Mouse (Mus musculus): ENCODE data around the gene Nubp2. TPM values are rescaled to one million over a fixed set of nuclear protein-coding genes. Genes with fewer than 3 reads are reported as not detected.

The Nubp2 gene
- polyA plus RNA-seq, 1 experiment from 2014 or later: 61.3 TPM

GRCm38 (mm10) chr17:24895571-24896240 lies 9.6 kb upstream of the Nubp2 start:
- Histone ChIP-seq H3K4me2 (ENCODE audit: low read depth, low read length) (peak overlapping the region; percentile 96), H3K4me3 (ENCODE audit: low read length) (peak overlapping the region; percentile 92), H3K9me3 (ENCODE audit: control insufficient read depth, low read length) (no peaks in the 10 kb centered on the region), H3K27ac (ENCODE audit: low read length) (peak overlapping the region; percentile 94), H3K9ac (ENCODE audit: low read depth, low read length) (peak overlapping the region; percentile 95), H3K36me3 (ENCODE audit: control insufficient read depth, insufficient read depth, low read length) (peaks cover 35% of the 10 kb centered on the region), H3K4me1 (ENCODE audit: control insufficient read depth, insufficient read depth, low read length) (peaks cover 24% of the 10 kb centered on the region), H3K27me3 (replicated peaks; ENCODE audit: control insufficient read depth, insufficient read depth, low read length) (no peaks in the 10 kb centered on the region)
- WGBS: 10% methylated on average over 23 of the region's 23 CpGs
- 0 out of 2 replicates have a peak, but pooled peaks have one; percentile 6 for ATAC-seq

- ATAC-seq: peak; percentile 69
- WGBS: under 1% methylated on average over 62 of the region's 62 CpGs
- peaks cover 39% of the 10 kb centered on the region for H3K36me3 ChIP-seq (ENCODE audit: control insufficient read depth, insufficient read depth, low read length)
These were observed 8.9 kb upstream of the Nubp2 start, which contains the start of the genes Eme2 and Mrps34 for GRCm38 (mm10) chr17:24894995-24895547. Eme2 (minus strand) TSS chr17:24895087. Mrps34 (plus strand) TSS chr17:24895116.

GRCm38 (mm10) chr17:24894061-24894994 lies 8.2 kb upstream of the Nubp2 start:
- no peaks in the 10 kb centered on the region for H3K27me3 ChIP-seq (replicated peaks; ENCODE audit: control insufficient read depth, insufficient read depth, low read length)
- H3K36me3 ChIP-seq (ENCODE audit: control insufficient read depth, insufficient read depth, low read length): peaks cover 38% of the 10 kb centered on the region
- peak overlapping the region; percentile 57 for H3K4me2 ChIP-seq (ENCODE audit: low read depth, low read length)
- WGBS: 9% methylated on average over 31 of the region's 31 CpGs
- H3K27ac ChIP-seq (ENCODE audit: low read length): peak overlapping the region; percentile 45
- H3K9me3 ChIP-seq (ENCODE audit: control insufficient read depth, low read length): no peaks in the 10 kb centered on the region
- peak overlapping the region; percentile 92 for H3K4me3 ChIP-seq (ENCODE audit: low read length)
- peak overlapping the region; percentile 95 for H3K9ac ChIP-seq (ENCODE audit: low read depth, low read length)
- ATAC-seq: peak; percentile 9
- peaks cover 24% of the 10 kb centered on the region for H3K4me1 ChIP-seq (ENCODE audit: control insufficient read depth, insufficient read depth, low read length)

More at GRCm38 (mm10) chr17:24894995-24895547, 8.9 kb upstream of the Nubp2 start, which contains the start of the genes Eme2 and Mrps34:
- peak within 1 kb of the TSS; percentile 95 for H3K9ac ChIP-seq (ENCODE audit: low read depth, low read length)
- H3K4me3 ChIP-seq (ENCODE audit: low read length): peak within 1 kb of the TSS; percentile 92
- H3K27ac ChIP-seq (ENCODE audit: low read length): peak within 1 kb of the TSS; percentile 94
- H3K27me3 ChIP-seq (replicated peaks; ENCODE audit: control insufficient read depth, insufficient read depth, low read length): no peaks in the 10 kb centered on the region
- peak within 1 kb of the TSS; percentile 96 for H3K4me2 ChIP-seq (ENCODE audit: low read depth, low read length)
- H3K9me3 ChIP-seq (ENCODE audit: control insufficient read depth, low read length): no peaks in the 10 kb centered on the region
- H3K4me1 ChIP-seq (ENCODE audit: control insufficient read depth, insufficient read depth, low read length): peaks cover 24% of the 10 kb centered on the region

DNA sequence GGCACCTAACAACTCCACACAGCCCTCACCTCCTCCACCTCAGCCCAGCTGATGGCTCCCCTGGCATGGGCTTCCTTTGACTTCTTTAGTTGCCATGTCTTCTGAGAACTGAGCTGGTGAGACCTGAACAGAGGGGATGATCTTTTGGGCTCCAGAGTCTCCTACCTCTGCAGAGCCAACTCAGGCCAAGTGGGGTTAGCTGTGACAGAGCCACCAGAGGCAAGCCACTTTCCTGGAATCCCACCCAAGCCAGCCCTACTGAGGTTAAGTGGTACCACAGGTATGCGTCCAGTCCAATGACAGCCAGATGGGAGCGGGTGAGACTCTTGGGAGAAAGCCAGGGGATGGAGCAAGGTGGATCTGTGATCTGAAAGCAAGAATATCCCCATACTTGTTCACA lies 7.1 kb upstream of the Nubp2 start:
- peaks cover 34% of the 10 kb centered on the region for H3K36me3 ChIP-seq (ENCODE audit: control insufficient read depth, insufficient read depth, low read length)
- no peak overlapping the region for H3K4me3 ChIP-seq (ENCODE audit: low read length)
- WGBS: 98% methylated on average over 2 of the region's 2 CpGs
- ATAC-seq: no peak
- H3K27me3 ChIP-seq (replicated peaks; ENCODE audit: control insufficient read depth, insufficient read depth, low read length): no peaks in the 10 kb centered on the region
- peaks cover 24% of the 10 kb centered on the region for H3K4me1 ChIP-seq (ENCODE audit: control insufficient read depth, insufficient read depth, low read length)
- H3K9me3 ChIP-seq (ENCODE audit: control insufficient read depth, low read length): no peaks in the 10 kb centered on the region
- no peak overlapping the region for H3K27ac ChIP-seq (ENCODE audit: low read length)
- H3K4me2 ChIP-seq (ENCODE audit: low read depth, low read length): no peak overlapping the region
- 0 out of 2 replicates have a peak overlapping the region, but pooled peaks have one; percentile 6 for H3K9ac ChIP-seq (ENCODE audit: low read depth, low read length)

DNA sequence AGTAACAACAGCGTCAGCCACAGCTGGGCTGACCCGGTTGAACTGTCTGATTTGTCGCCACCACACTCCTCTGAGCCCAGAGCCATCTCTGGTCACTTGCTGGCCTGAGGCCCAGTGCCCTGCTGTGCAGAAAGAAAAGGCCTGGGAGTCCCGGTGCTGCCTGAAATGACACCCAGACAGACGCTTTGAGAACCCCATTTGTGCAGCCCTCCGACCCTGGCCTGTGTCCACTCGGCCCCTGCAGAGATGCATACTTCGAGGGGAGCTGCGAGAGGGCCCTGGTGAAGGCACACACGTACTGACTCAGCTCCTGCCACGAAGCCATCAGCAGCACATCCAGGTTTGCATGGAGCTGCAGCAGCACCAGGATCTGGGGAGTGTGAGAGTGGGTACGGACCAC lies 6.6 kb upstream of the Nubp2 start:
- no peak overlapping the region for H3K27ac ChIP-seq (ENCODE audit: low read length)
- H3K4me2 ChIP-seq (ENCODE audit: low read depth, low read length): no peak overlapping the region
- 93% methylated on average over 12 of the region's 12 CpGs for WGBS
- peaks cover 27% of the 10 kb centered on the region for H3K4me1 ChIP-seq (ENCODE audit: control insufficient read depth, insufficient read depth, low read length)
- H3K9me3 ChIP-seq (ENCODE audit: control insufficient read depth, low read length): no peaks in the 10 kb centered on the region
- H3K4me3 ChIP-seq (ENCODE audit: low read length): no peak overlapping the region
- no peak for ATAC-seq
- H3K36me3 ChIP-seq (ENCODE audit: control insufficient read depth, insufficient read depth, low read length): peaks cover 31% of the 10 kb centered on the region
- H3K9ac ChIP-seq (ENCODE audit: low read depth, low read length): no peak overlapping the region
- no peaks in the 10 kb centered on the region for H3K27me3 ChIP-seq (replicated peaks; ENCODE audit: control insufficient read depth, insufficient read depth, low read length)

- no peak overlapping the region for H3K4me3 ChIP-seq (ENCODE audit: low read length)
- no peak for ATAC-seq
- H3K9ac ChIP-seq (ENCODE audit: low read depth, low read length): no peak overlapping the region
- no peak overlapping the region for H3K27ac ChIP-seq (ENCODE audit: low read length)
- H3K4me2 ChIP-seq (ENCODE audit: low read depth, low read length): no peak overlapping the region
- 87% methylated on average over 13 of the region's 13 CpGs for WGBS
- peaks cover 25% of the 10 kb centered on the region for H3K4me1 ChIP-seq (ENCODE audit: control insufficient read depth, insufficient read depth, low read length)
- H3K27me3 ChIP-seq (replicated peaks; ENCODE audit: control insufficient read depth, insufficient read depth, low read length): no peaks in the 10 kb centered on the region
- no peaks in the 10 kb centered on the region for H3K9me3 ChIP-seq (ENCODE audit: control insufficient read depth, low read length)
- peaks cover 28% of the 10 kb centered on the region for H3K36me3 ChIP-seq (ENCODE audit: control insufficient read depth, insufficient read depth, low read length)
These were observed 5.2 kb upstream of the Nubp2 start for GRCm38 (mm10) chr17:24891321-24891720.

- H3K27me3 ChIP-seq (replicated peaks; ENCODE audit: control insufficient read depth, insufficient read depth, low read length): no peaks in the 10 kb centered on the region
- H3K9me3 ChIP-seq (ENCODE audit: control insufficient read depth, low read length): no peaks in the 10 kb centered on the region
- H3K9ac ChIP-seq (ENCODE audit: low read depth, low read length): 0 out of 2 replicates have a peak overlapping the region, but pooled peaks have one; percentile 3
- ATAC-seq: no peak
- 87% methylated on average over 19 of the region's 19 CpGs for WGBS
- H3K4me3 ChIP-seq (ENCODE audit: low read length): no peak overlapping the region
- H3K27ac ChIP-seq (ENCODE audit: low read length): no peak overlapping the region
- H3K4me2 ChIP-seq (ENCODE audit: low read depth, low read length): no peak overlapping the region
- peaks cover 28% of the 10 kb centered on the region for H3K36me3 ChIP-seq (ENCODE audit: control insufficient read depth, insufficient read depth, low read length)
- peaks cover 21% of the 10 kb centered on the region for H3K4me1 ChIP-seq (ENCODE audit: control insufficient read depth, insufficient read depth, low read length)
These were observed 4.3 kb upstream of the Nubp2 start for GRCm38 (mm10) chr17:24890151-24891092.

GRCm38 (mm10) chr17:24888862-24889261 lies 2.7 kb upstream of the Nubp2 start:
- Histone ChIP-seq H3K4me3 (ENCODE audit: low read length) (no peak overlapping the region), H3K4me1 (ENCODE audit: control insufficient read depth, insufficient read depth, low read length) (peaks cover 24% of the 10 kb centered on the region), H3K9ac (ENCODE audit: low read depth, low read length) (no peak overlapping the region), H3K27ac (ENCODE audit: low read length) (no peak overlapping the region), H3K9me3 (ENCODE audit: control insufficient read depth, low read length) (no peaks in the 10 kb centered on the region), H3K27me3 (replicated peaks; ENCODE audit: control insufficient read depth, insufficient read depth, low read length) (no peaks in the 10 kb centered on the region), H3K4me2 (ENCODE audit: low read depth, low read length) (no peak overlapping the region), H3K36me3 (ENCODE audit: control insufficient read depth, insufficient read depth, low read length) (peaks cover 28% of the 10 kb centered on the region)
- no peak for ATAC-seq
- 79% methylated on average over 3 of the region's 3 CpGs for WGBS

Measured in intestine, embryonic 16.5 days (tissue).